Mouse (Mus musculus) kidney, adult 2 months (tissue): ENCODE measurements around the gene Sec14l5. TPM values are rescaled to one million over a fixed set of nuclear protein-coding genes. Genes with fewer than 3 reads are reported as not detected.

Experiments used
- DNase-seq: peaks from one replicate; pipeline ENCODE4 v3.0.0; 2021
- H3K27ac ChIP-seq: fragments of 200-500 bp; 2 replicates; pipeline ENCODE4 v1.5.1; 2012; ENCODE audit warnings: low read depth, low read length, control low read depth, inconsistent platforms; ENCODE audit not compliant: insufficient read depth
- H3K27me3 ChIP-seq: fragments of 200-500 bp; replicated peaks from 2 replicates; pipeline ENCODE4 v1.6.1; 2012; ENCODE audit warnings: mild to moderate bottlenecking, moderate library complexity, low read length, inconsistent platforms; ENCODE audit not compliant: control insufficient read depth, insufficient read depth
- H3K36me3 ChIP-seq: fragments of 200-500 bp; 2 replicates; pipeline ENCODE4 v1.6.1; 2012; ENCODE audit warnings: mild to moderate bottlenecking, moderate library complexity, low read length, inconsistent platforms; ENCODE audit not compliant: control insufficient read depth, insufficient read depth
- H3K4me1 ChIP-seq: fragments of 200-500 bp; 2 replicates; pipeline ENCODE4 v1.6.1; 2011; ENCODE audit warnings: low read length; ENCODE audit not compliant: control insufficient read depth, insufficient read depth
- H3K4me3 ChIP-seq: fragments of 200-500 bp; 2 replicates; pipeline ENCODE4 v1.5.1; 2011; ENCODE audit warnings: mild to moderate bottlenecking, low read depth, low read length, control low read depth; ENCODE audit not compliant: insufficient read depth
- CTCF ChIP-seq: fragments of 200-500 bp; conservative IDR thresholded peaks from 2 replicates; pipeline ENCODE4 v1.5.1; 2011; ENCODE audit warnings: low read depth, mild to moderate bottlenecking, control low read depth, low read length, moderate library complexity, mixed read lengths; ENCODE audit not compliant: insufficient read depth, insufficient read length
- POLR2A ChIP-seq: fragments of 200-500 bp; IDR thresholded peaks from one replicate; pipeline ENCODE4 v1.6.1; 2011; ENCODE audit warnings: low read depth, low read length, control low read depth
- WGBS: fragments of 180-500 bp; shearing (Covaris S2); methylation state at CpG from one replicate; pipeline ENCODE4 v1.1.7; 2018; 5-methylcytosine and 5-hydroxymethylcytosine counted together
- polyA plus RNA-seq: library from polyadenylated mRNA; depleted of rRNA; stranded (reverse); fragments of >200 nt; gene quantifications from 2 replicates; pipeline ENCODE4 v1.2.3, GENCODE M21; 2012

Sec14l5 gene
- polyA plus RNA-seq, 1 experiment = 0.34 TPM

- WGBS = 28% methylated on average over 6 of the region's 6 CpGs
- DNase-seq = peak; percentile 86
- Histone ChIP-seq H3K27ac (no peak overlapping the region), H3K36me3 (no peaks in the 10 kb centered on the region), H3K4me3 (no peak overlapping the region), H3K4me1 (no peaks in the 10 kb centered on the region), H3K27me3 (no peaks in the 10 kb centered on the region)
- TF ChIP-seq POLR2A (no peak), CTCF (peak; percentile 65)
Measured at GRCm38 (mm10) chr16:5195080-5195479, 48.2 kb downstream of the Sec14l5 start.

GRCm38 (mm10) chr16:5202681-5203080 lies 55.8 kb downstream of the Sec14l5 start:
- H3K4me1 ChIP-seq = no peaks in the 10 kb centered on the region
- peak; percentile 72 for DNase-seq
- no peaks in the 10 kb centered on the region for H3K27me3 ChIP-seq
- H3K4me3 ChIP-seq = peak overlapping the region; percentile 82; the same call in 1 of the 2 replicates
- no peak overlapping the region for H3K27ac ChIP-seq
- WGBS = 9% methylated on average over 4 of the region's 4 CpGs
- TF ChIP-seq CTCF (peak; percentile 78), POLR2A (no peak)
- H3K36me3 ChIP-seq = peaks cover 1% of the 10 kb centered on the region; the same call in 1 of the 2 replicates

DNA sequence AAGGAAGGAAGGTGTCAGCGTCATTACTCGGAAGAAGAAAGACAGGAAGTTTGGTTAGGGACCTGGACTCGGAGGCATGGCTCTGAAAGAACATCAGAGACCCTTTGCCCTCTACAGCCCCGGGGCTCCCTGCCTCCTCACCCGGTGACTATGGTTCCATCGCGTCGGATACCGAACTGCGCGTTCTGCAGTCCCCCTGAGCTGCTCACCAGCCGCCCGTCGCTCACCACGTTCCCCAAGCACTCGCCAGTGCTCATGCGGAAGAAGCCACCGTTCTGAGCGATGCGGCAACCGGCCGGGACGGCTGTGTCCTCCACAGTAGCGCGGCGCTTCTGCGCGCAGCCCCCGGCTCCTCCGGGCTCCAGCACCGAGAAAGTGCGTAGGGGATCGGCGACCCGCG lies 56.3 kb downstream of the Sec14l5 start:
- Histone ChIP-seq H3K27me3 (no peaks in the 10 kb centered on the region), H3K4me1 (no peaks in the 10 kb centered on the region), H3K36me3 (peaks cover 1% of the 10 kb centered on the region; the same call in 1 of the 2 replicates), H3K27ac (no peak overlapping the region), H3K4me3 (peak overlapping the region; percentile 82)
- no peak for TF ChIP-seq POLR2A
- TF ChIP-seq CTCF = no peak
- under 1% methylated on average over 36 of the region's 36 CpGs for WGBS
- peak; percentile 27 for DNase-seq

DNA sequence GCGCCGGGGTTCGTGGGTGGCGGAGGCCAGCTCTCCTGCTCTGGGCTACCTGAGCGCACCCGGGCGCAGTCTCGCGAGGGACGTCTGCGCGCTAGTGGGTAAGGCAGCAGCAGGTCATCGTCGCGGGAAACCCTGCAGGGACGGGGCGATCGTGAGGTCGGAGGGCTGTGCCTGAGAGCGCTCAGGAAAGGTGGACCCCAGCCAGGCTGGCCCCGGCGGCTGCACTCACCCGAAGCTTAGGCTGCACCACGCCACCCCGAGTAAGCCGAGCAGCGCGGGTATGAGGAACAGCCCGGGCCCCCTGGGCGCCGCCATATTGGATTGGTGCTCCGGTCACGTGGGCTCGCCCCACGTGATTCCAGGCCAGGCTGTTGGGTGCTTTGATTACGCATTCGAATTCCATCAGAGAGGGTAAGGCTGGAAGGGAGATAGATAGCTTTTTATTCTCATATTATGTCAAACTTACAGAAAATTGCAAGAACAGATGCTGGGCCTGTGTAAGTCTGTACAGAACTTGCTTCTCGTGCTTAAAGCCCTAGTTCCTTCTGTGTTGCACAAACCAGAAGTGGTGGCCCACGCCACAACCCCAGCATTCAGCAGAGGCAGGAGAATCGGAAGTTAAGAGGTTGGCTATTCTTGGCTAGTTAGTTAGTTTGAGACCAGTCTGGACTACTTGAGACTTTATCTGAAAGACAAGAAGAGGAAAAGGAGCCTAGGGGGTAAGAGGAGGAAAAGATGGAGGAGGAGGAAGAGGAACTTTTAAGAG lies 56.9 kb downstream of the Sec14l5 start, which contains the start of gene Nagpa:
Gene Nagpa (minus strand): TSS at position 345 of the 766 bp plus-strand sequence.
- Histone ChIP-seq H3K27ac (peak within 1 kb of the TSS; percentile 12; the same call in 1 of the 2 replicates), H3K27me3 (no peaks in the 10 kb centered on the region), H3K4me3 (peak within 1 kb of the TSS; percentile 82), H3K4me1 (no peaks in the 10 kb centered on the region), H3K36me3 (peaks cover 1% of the 10 kb centered on the region; the same call in 1 of the 2 replicates)
- TF ChIP-seq CTCF = no peak
- TF ChIP-seq POLR2A = peak; percentile 26
- WGBS = 3% methylated on average over 40 of the region's 40 CpGs
- DNase-seq = peak; percentile 90

DNA sequence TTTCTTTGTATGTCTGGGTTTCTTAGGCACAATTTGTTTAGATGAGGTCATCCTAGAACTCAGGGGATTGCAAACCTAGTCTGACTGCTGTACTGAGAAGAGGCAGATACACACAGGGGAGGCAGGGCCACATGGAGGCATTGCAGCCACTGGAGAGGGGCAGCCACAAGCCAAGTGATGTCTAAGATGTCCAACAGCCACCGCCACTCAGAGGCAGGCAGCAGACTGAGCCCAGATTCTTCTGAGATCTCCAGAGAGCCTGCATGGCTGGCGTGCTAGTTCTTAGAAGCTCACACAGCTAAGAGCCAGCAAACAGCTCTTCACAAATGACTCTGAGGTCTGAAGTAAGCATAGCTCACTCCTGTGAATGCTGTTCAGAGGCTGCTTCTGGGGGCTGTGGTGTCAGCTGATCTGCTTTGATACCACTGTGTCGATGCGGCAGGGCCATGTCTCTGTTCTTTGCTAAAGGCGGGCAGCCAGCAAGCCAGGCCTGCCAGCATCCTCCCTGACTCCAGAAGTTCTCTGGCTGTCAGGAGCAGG lies 58.6 kb downstream of the Sec14l5 start:
- DNase-seq = no peak
- WGBS = 96% methylated on average over 5 of the region's 5 CpGs

GRCm38 (mm10) chr16:5206051-5206450 lies 59.1 kb downstream of the Sec14l5 start:
- H3K4me3 ChIP-seq = no peak overlapping the region
- no peaks in the 10 kb centered on the region for H3K27me3 ChIP-seq
- no peaks in the 10 kb centered on the region for H3K36me3 ChIP-seq
- TF ChIP-seq POLR2A = no peak
- no peak for TF ChIP-seq CTCF
- H3K4me1 ChIP-seq = no peaks in the 10 kb centered on the region
- no peak overlapping the region for H3K27ac ChIP-seq
- WGBS = 74% methylated on average over 5 of the region's 5 CpGs
- no peak for DNase-seq

More for the DNA sequence above, 58.6 kb downstream of the Sec14l5 start:
- no peaks in the 10 kb centered on the region for H3K27me3 ChIP-seq
- no peak for TF ChIP-seq CTCF
- TF ChIP-seq POLR2A = no peak
- peaks cover under 1% of the 10 kb centered on the region; the same call in 1 of the 2 replicates for H3K36me3 ChIP-seq
- H3K4me1 ChIP-seq = no peaks in the 10 kb centered on the region
- H3K27ac ChIP-seq = no peak overlapping the region
- no peak overlapping the region for H3K4me3 ChIP-seq

DNA sequence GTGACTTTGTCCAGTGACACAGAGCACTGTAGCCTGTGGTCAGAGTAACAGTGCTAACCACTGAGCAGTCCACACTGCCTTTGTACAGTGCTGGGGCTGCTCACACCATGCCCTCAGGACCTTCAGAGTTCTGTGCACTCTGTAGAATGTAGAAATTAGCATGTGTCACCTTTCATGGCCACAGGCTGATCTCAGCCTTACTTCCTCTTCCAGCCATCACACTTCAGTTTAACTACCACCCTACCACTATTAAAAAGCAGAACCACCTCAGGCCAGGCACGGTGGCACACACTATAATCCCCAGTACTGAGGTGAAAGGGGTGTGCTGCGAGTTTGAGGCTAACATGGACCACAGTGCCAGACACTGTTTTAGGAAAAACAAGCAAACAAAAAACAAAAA lies 63.5 kb downstream of the Sec14l5 start:
- WGBS = 66% methylated on average over 2 of the region's 2 CpGs
- TF ChIP-seq CTCF (no peak), POLR2A (no peak)
- Histone ChIP-seq H3K4me1 (no peaks in the 10 kb centered on the region), H3K27ac (no peak overlapping the region), H3K27me3 (no peaks in the 10 kb centered on the region), H3K4me3 (no peak overlapping the region), H3K36me3 (no peaks in the 10 kb centered on the region)
- DNase-seq = no peak
